Mouse (Mus musculus) lung, postnatal 0 days (tissue): Measurements from ENCODE around the gene Gm3164.
"Not testable (repeated sequence)": the region's sequence is repeated elsewhere in the genome, so short reads cannot be mapped to it uniquely, and the experiment has no call there.

ENCODE experiments used
- CTCF ChIP-seq: IDR thresholded peaks from 2 replicates; pipeline ENCODE4 v1.5.1; 2016; ENCODE audit warnings: antibody characterized with exemption, mild to moderate bottlenecking
- EP300 ChIP-seq: IDR thresholded peaks from 2 replicates; pipeline ENCODE4 v1.6.1; 2016; ENCODE audit warnings: antibody characterized with exemption, mild to moderate bottlenecking, control low read depth

DNA sequence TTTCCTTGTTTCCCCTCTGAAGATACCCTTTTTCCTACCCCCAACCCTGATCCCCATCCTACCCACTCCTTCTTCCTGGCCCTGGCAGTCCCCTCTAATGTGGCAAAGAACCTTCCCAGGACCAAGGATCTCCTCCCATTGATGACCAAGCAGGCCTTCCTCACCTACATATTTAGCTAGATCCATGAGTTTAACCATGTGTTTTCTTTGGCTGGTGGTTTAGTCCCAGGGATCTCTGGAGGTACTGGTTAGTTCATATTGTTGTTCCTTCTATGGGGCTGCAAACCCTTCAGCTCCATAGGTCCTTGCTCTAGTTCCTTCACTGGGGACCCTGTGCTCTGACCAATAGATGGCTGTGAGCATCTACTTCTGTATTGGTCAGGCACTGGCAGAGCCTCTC is 37.4 kb upstream of the Gm3164 start:
- TF ChIP-seq CTCF, EP300: not testable (repeated sequence)
